Comparison of ENCODE assay signal across 9 mouse cellular contexts in the genomic region with DNA sequence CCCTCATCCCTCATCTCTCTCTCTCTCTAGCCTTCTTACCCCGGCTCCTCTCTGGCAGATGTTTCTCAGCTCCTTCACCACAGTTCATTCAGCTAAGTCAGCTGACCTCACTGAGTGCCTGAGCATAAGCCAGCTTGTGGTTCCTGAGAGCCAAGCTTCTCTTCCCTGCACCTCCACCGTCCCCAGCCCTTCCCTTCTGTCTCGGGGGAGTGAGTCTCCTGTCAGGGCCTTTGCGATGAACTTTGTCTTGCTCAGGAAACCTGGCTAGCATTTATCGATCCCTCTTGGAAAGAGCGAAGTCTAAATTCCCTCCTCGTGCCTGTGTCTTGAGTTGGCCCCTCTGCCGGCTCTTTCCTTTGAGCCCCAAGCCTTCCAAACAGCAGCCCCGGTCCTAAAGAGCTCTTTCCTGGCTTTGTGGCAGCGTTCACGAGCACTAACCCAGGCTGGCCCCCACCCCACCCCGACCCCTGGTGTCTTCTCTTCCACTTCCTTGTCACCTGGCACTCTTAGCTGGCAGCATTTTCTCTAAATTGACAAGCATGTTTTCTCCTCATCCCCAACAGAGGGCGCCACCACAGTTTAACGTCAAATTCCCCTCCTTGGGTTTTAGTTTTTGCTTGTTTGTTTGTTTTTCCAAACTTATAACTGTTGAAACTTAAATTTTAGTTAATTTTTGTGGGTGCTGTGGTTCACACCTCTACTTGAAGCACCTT. TPM values are rescaled to one million over a fixed set of nuclear protein-coding genes. Genes with fewer than 3 reads are reported as not detected.
DNase-seq lines count a peak whose midpoint lies in the region; ATAC-seq and TF ChIP-seq lines count a peak whose summit lies in the region.
"Had no signal": no experiment of that assay in that cellular context is flagged by ENCODE, and none has a peak within 500 bp of the region (broad histone marks: within the 10 kb centered on the region; RNA-seq: fewer than 3 reads in every experiment).

No protein-coding gene starts in this region.

- no peaks in the 10 kb centered on the region for H3K27me3 ChIP-seq in megakaryocyte, embryonic 14.5 days (replicated peaks)
- no peaks in the 10 kb centered on the region for H3K27me3 ChIP-seq in liver, embryonic 14.5 days (ENCODE audit: control insufficient read depth, insufficient read depth, low read length)

- H3K4me2 ChIP-seq in liver, embryonic 14.5 days (ENCODE audit: low read depth) = peak overlapping the region; percentile 42

- WGBS in bone marrow, adult 2 months = 28% methylated on average over 14 of the region's 14 CpGs
- WGBS in liver, embryonic 14.5 days (ENCODE audit: insufficient replicate concordance) = 37% methylated on average over 14 of the region's 14 CpGs

- no peak for TF ChIP-seq CTCF in bone marrow, adult 2 months (IDR thresholded peaks at IDR 0.05; ENCODE audit: control insufficient read depth, insufficient read depth, low read length)
- TF ChIP-seq CTCF in liver, embryonic 14.5 days (IDR thresholded peaks at IDR 0.05; ENCODE audit: low read depth) = peak; percentile 60

- TF ChIP-seq POLR2A in bone marrow, adult 2 months (IDR thresholded peaks at IDR 0.05; ENCODE audit: borderline replicate concordance, control insufficient read depth, low read depth, low read length) = no peak

- H3K36me3 ChIP-seq in megakaryocyte, embryonic 14.5 days (replicated peaks; ENCODE audit: low read length) = no peaks in the 10 kb centered on the region
- H3K36me3 ChIP-seq in liver, embryonic 14.5 days (replicated peaks; ENCODE audit: control insufficient read depth, insufficient read depth, low read depth) = no peaks in the 10 kb centered on the region

- H3K9me3 ChIP-seq in megakaryocyte, embryonic 14.5 days = no peaks in the 10 kb centered on the region
- H3K9me3 ChIP-seq in liver, embryonic 14.5 days (ENCODE audit: control insufficient read depth, low read length) = no peaks in the 10 kb centered on the region; the same call in 1 of the 2 replicates

- no peak for ATAC-seq in megakaryocyte, adult 5-6 weeks (ENCODE audit: poor library complexity, severe bottlenecking)
- ATAC-seq in liver, embryonic 14.5 days (ENCODE audit: insufficient read depth) = no peak
- ATAC-seq in granulocyte monocyte progenitor cell, adult 5-6 weeks (replicated peaks; ENCODE audit: poor library complexity, severe bottlenecking) = no peak

- no peak overlapping the region for H3K27ac ChIP-seq in bone marrow, adult 2 months (ENCODE audit: control insufficient read depth, insufficient read depth, low read depth, low read length, poor library complexity)
- no peak overlapping the region for H3K27ac ChIP-seq in liver, embryonic 14.5 days
- H3K27ac ChIP-seq: macrophage had no signal

- H3K4me1 ChIP-seq in megakaryocyte, embryonic 14.5 days = peaks cover 24% of the 10 kb centered on the region
- peaks cover 2% of the 10 kb centered on the region; the same call in 1 of the 2 replicates for H3K4me1 ChIP-seq in bone marrow, adult 2 months (ENCODE audit: control insufficient read depth, insufficient read depth, low read length)
- peaks cover 3 to 9% of the 10 kb centered on the region in 2 experiments; a peak in 3 of 4 replicates for H3K4me1 ChIP-seq in liver, embryonic 14.5 days (replicated peaks; ENCODE audit: control insufficient read depth in 2 of 2, insufficient read depth in 2 of 2, low read length in 1 of 2)

- no peak for TF ChIP-seq EP300 in liver, embryonic 14.5 days (IDR thresholded peaks at IDR 0.05; ENCODE audit: low read depth)

- peak in 1 of 3 experiments; percentile 49 for DNase-seq in liver, embryonic 14.5 days (ENCODE audit: low read depth in 3 of 3, low spot score in 3 of 3)
- DNase-seq in thymus, postnatal 14 days = peak; percentile 67
- DNase-seq in layer of hippocampus, adult 8-10 months (ENCODE audit: low spot score in 2 of 2) = no peak
- no peak for DNase-seq in layer of hippocampus, postnatal 36 days

- H3K4me3 ChIP-seq in megakaryocyte, embryonic 14.5 days (replicated peaks) = peak overlapping the region; percentile 73
- H3K4me3 ChIP-seq in bone marrow, adult 2 months (replicated peaks; ENCODE audit: control insufficient read depth, low read depth, low read length) = peak overlapping the region; percentile 11
- peak overlapping the region; percentile 12 to 16; a peak in 2 of 4 replicates for H3K4me3 ChIP-seq in liver, embryonic 14.5 days (ENCODE audit: insufficient read depth in 1 of 2, low read depth in 2 of 2, low read length in 2 of 2)

- no peak overlapping the region for H3K9ac ChIP-seq in liver, embryonic 14.5 days (replicated peaks)

RNA-seq across cellular contexts. Expression of a gene that starts 10.7 kb away (rescaled TPM):
- 1.0 and 1.7 TPM in 2 replicates for polyA plus RNA-seq in megakaryocyte, embryonic 14.5 days (2012; ENCODE audit: insufficient read depth, low replicate concordance)
- 0.87 and 0.93 TPM in 2 replicates for total RNA-seq in megakaryocyte, adult 5-6 weeks (2015)
- 0.15 and 0.41 TPM in 2 replicates for total RNA-seq in megakaryocyte, adult 5-6 weeks (2017)
- 0.90 TPM in 1 of 2 replicates, not detected in the other for polyA plus RNA-seq in bone marrow, adult 2 months (2011; ENCODE audit: insufficient read depth, insufficient read length, low replicate concordance, missing spikeins)
- polyA plus RNA-seq in liver, embryonic 14.5 days (2012; rRNA removed) = 1.8 and 1.9 TPM in 2 replicates
- polyA plus RNA-seq in liver, embryonic 14.5 days (2014; fragmentation: Nextera tagmentation; extraction: Ambion mirVana) = 2.6 and 3.9 TPM in 2 replicates
- total RNA-seq in granulocyte monocyte progenitor cell, adult 5-6 weeks (2014; fragmentation: Nextera tagmentation) = not detected in 2 replicates
- not detected in 2 replicates for total RNA-seq in granulocyte monocyte progenitor cell, adult 5-6 weeks (2017)
- 1 to 10 TPM; 2.0 to 4.8 (median 4.7) TPM for total RNA-seq in layer of hippocampus, adult 8-10 months (2022)
- 1 to 10 TPM; 2.6 to 3.4 TPM for total RNA-seq in layer of hippocampus, postnatal 36 days (2021)

RNA-seq across cellular contexts. Expression of a gene that starts 15.4 kb away (rescaled TPM):
- 20.9 TPM in 1 of 2 replicates, not detected in the other for polyA plus RNA-seq in megakaryocyte, embryonic 14.5 days (2012; ENCODE audit: insufficient read depth, low replicate concordance)
- 355 and 377 TPM in 2 replicates for total RNA-seq in megakaryocyte, adult 5-6 weeks (2015)
- total RNA-seq in megakaryocyte, adult 5-6 weeks (2017) = 262 and 286 TPM in 2 replicates
- polyA plus RNA-seq in bone marrow, adult 2 months (2011; ENCODE audit: insufficient read depth, insufficient read length, low replicate concordance, missing spikeins) = 46.9 and 70.5 TPM in 2 replicates
- 133 and 158 TPM in 2 replicates for polyA plus RNA-seq in liver, embryonic 14.5 days (2012; rRNA removed)
- polyA plus RNA-seq in liver, embryonic 14.5 days (2014; fragmentation: Nextera tagmentation; extraction: Ambion mirVana) = 277 and 283 TPM in 2 replicates
- total RNA-seq in granulocyte monocyte progenitor cell, adult 5-6 weeks (2014; fragmentation: Nextera tagmentation) = 103 and 134 TPM in 2 replicates
- 261 and 287 TPM in 2 replicates for total RNA-seq in granulocyte monocyte progenitor cell, adult 5-6 weeks (2017)
- 10 to 100 TPM; 17.5 to 23.7 (median 21.7) TPM for total RNA-seq in layer of hippocampus, adult 8-10 months (2022)
- total RNA-seq in layer of hippocampus, postnatal 36 days (2021) = 10 to 100 TPM; 21.5 to 25.2 TPM

Comparison
In these comparisons a context has a peak if more than half of its experiments do, and no peak if none do; other contexts are left out.
1. H3K4me3 ChIP-seq: peak in every context shown above with its lines; median percentile 73 in megakaryocyte, embryonic 14.5 days; 14 in liver, embryonic 14.5 days; 11 in bone marrow, adult 2 months.